Mouse (Mus musculus): ENCODE data around the gene Krt31. TPM values are rescaled to one million over a fixed set of nuclear protein-coding genes. Genes with fewer than 3 reads are reported as not detected.

Krt31 gene
- polyA plus RNA-seq (2012; rRNA removed) = not detected in 2 replicates

- 87% methylated on average over 3 of the region's 3 CpGs for WGBS
- Histone ChIP-seq H3K27ac (ENCODE audit: insufficient read depth, low read depth, low read length) (no peak within 1 kb of the TSS), H3K4me3 (ENCODE audit: insufficient read depth, low read depth, low read length) (no peak within 1 kb of the TSS), H3K4me1 (ENCODE audit: control insufficient read depth, insufficient read depth, low read length) (no peaks in the 10 kb centered on the region), H3K27me3 (replicated peaks; ENCODE audit: control insufficient read depth, insufficient read depth, low read length) (no peaks in the 10 kb centered on the region), H3K36me3 (ENCODE audit: control insufficient read depth, insufficient read depth, low read length) (no peaks in the 10 kb centered on the region)
- DNase-seq = no peak
- no peak for TF ChIP-seq CTCF (conservative IDR thresholded peaks at IDR 0.05; ENCODE audit: insufficient read depth, insufficient read length, low read depth, low read length)
- TF ChIP-seq POLR2A (IDR thresholded peaks at IDR 0.05; ENCODE audit: low read depth, low read length) = no peak
These were observed at the start of gene Krt31 for GRCm38 (mm10) chr11:100050451-100050850. TSS of gene Krt31 (minus strand) at chr11:100050551.

DNA sequence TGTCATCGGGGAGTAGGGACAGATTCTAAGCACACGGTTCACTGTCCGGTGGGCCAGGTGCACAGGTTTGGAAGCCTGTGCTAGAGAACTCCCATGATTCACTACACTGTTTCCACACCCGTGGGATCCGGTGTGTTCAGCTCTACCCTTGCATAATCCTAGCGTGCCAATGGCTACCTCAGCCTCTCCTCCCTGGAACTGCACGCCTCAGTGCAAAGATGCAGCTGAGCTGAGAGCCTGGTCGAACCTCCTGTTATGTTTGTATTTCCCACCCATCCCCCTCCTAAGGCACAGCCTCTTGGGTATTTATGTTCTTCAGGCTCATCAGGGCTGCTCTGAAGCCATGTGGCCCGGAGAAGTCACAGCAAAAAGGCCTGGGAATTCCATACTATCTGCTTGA lies 47.5 kb upstream of the Krt31 start:
- WGBS = 35% methylated on average over 9 of the region's 9 CpGs
- no peak for DNase-seq
- Histone ChIP-seq H3K4me1 (ENCODE audit: control insufficient read depth, insufficient read depth, low read length) (no peaks in the 10 kb centered on the region), H3K4me3 (ENCODE audit: insufficient read depth, low read depth, low read length) (no peak overlapping the region), H3K36me3 (ENCODE audit: control insufficient read depth, insufficient read depth, low read length) (no peaks in the 10 kb centered on the region), H3K27ac (ENCODE audit: insufficient read depth, low read depth, low read length) (no peak overlapping the region), H3K27me3 (replicated peaks; ENCODE audit: control insufficient read depth, insufficient read depth, low read length) (no peaks in the 10 kb centered on the region)
- TF ChIP-seq POLR2A (IDR thresholded peaks at IDR 0.05; ENCODE audit: low read depth, low read length) (no peak), CTCF (conservative IDR thresholded peaks at IDR 0.05; ENCODE audit: insufficient read depth, insufficient read length, low read depth, low read length) (no peak)

DNA sequence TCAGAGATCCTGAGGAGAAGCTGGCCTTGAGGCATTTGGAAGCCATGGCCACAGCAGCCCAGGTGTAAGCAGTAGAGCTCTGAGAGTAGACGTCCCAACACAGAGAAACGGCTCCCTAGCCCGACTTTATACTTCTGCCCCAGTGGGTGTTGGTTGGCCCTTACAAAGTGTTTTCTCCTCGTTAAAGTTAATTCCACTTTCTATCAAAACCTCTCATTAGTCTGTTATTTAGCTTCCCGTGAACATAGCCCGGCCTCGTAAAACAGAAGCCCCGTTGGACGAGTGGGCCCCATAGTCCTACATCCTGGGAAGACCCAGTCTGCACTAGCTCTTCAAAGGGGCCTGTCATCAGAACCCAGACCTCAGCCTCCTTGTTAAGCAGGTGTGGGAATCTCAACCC lies 45.8 kb upstream of the Krt31 start, which contains the start of gene Krt35:
Krt35 (minus strand) TSS at position 101 of the 400 bp plus-strand sequence.
- WGBS = 70% methylated on average over 9 of the region's 9 CpGs
- Histone ChIP-seq H3K4me1 (ENCODE audit: control insufficient read depth, insufficient read depth, low read length) (no peaks in the 10 kb centered on the region), H3K36me3 (ENCODE audit: control insufficient read depth, insufficient read depth, low read length) (no peaks in the 10 kb centered on the region), H3K27me3 (replicated peaks; ENCODE audit: control insufficient read depth, insufficient read depth, low read length) (no peaks in the 10 kb centered on the region), H3K27ac (ENCODE audit: insufficient read depth, low read depth, low read length) (no peak within 1 kb of the TSS), H3K4me3 (ENCODE audit: insufficient read depth, low read depth, low read length) (no peak within 1 kb of the TSS)
- no peak for DNase-seq
- no peak for TF ChIP-seq CTCF (conservative IDR thresholded peaks at IDR 0.05; ENCODE audit: insufficient read depth, insufficient read length, low read depth, low read length)
- no peak for TF ChIP-seq POLR2A (IDR thresholded peaks at IDR 0.05; ENCODE audit: low read depth, low read length)

- TF ChIP-seq CTCF (conservative IDR thresholded peaks at IDR 0.05; ENCODE audit: insufficient read depth, insufficient read length, low read depth, low read length) (no peak), POLR2A (IDR thresholded peaks at IDR 0.05; ENCODE audit: low read depth, low read length) (no peak)
- DNase-seq = no peak
- Histone ChIP-seq H3K27me3 (replicated peaks; ENCODE audit: control insufficient read depth, insufficient read depth, low read length) (no peaks in the 10 kb centered on the region), H3K36me3 (ENCODE audit: control insufficient read depth, insufficient read depth, low read length) (no peaks in the 10 kb centered on the region), H3K4me3 (ENCODE audit: insufficient read depth, low read depth, low read length) (no peak overlapping the region), H3K27ac (ENCODE audit: insufficient read depth, low read depth, low read length) (no peak overlapping the region), H3K4me1 (ENCODE audit: control insufficient read depth, insufficient read depth, low read length) (no peaks in the 10 kb centered on the region)
- WGBS = 56% methylated on average over 7 of the region's 7 CpGs
These were observed 38.2 kb upstream of the Krt31 start for GRCm38 (mm10) chr11:100088378-100089025.

- 93% methylated on average over 10 of the region's 10 CpGs for WGBS
- no peak within 1 kb of the TSS for H3K27ac ChIP-seq (ENCODE audit: insufficient read depth, low read depth, low read length)
These were observed 37.5 kb upstream of the Krt31 start, which contains the start of gene Krt32 for GRCm38 (mm10) chr11:100087861-100088260. TSS of gene Krt32 (minus strand) at chr11:100088226.

GRCm38 (mm10) chr11:100073873-100074272 lies 23.5 kb upstream of the Krt31 start:
- Histone ChIP-seq H3K4me1 (ENCODE audit: control insufficient read depth, insufficient read depth, low read length) (no peaks in the 10 kb centered on the region), H3K4me3 (ENCODE audit: insufficient read depth, low read depth, low read length) (no peak overlapping the region)
- no peak for DNase-seq

More at GRCm38 (mm10) chr11:100087861-100088260, 37.5 kb upstream of the Krt31 start, which contains the start of gene Krt32:
- H3K36me3 ChIP-seq (ENCODE audit: control insufficient read depth, insufficient read depth, low read length) = no peaks in the 10 kb centered on the region
- no peaks in the 10 kb centered on the region for H3K27me3 ChIP-seq (replicated peaks; ENCODE audit: control insufficient read depth, insufficient read depth, low read length)
- TF ChIP-seq CTCF (conservative IDR thresholded peaks at IDR 0.05; ENCODE audit: insufficient read depth, insufficient read length, low read depth, low read length) (no peak), POLR2A (IDR thresholded peaks at IDR 0.05; ENCODE audit: low read depth, low read length) (no peak)
- no peak for DNase-seq
- H3K4me3 ChIP-seq (ENCODE audit: insufficient read depth, low read depth, low read length) = no peak within 1 kb of the TSS
- H3K4me1 ChIP-seq (ENCODE audit: control insufficient read depth, insufficient read depth, low read length) = no peaks in the 10 kb centered on the region

DNA sequence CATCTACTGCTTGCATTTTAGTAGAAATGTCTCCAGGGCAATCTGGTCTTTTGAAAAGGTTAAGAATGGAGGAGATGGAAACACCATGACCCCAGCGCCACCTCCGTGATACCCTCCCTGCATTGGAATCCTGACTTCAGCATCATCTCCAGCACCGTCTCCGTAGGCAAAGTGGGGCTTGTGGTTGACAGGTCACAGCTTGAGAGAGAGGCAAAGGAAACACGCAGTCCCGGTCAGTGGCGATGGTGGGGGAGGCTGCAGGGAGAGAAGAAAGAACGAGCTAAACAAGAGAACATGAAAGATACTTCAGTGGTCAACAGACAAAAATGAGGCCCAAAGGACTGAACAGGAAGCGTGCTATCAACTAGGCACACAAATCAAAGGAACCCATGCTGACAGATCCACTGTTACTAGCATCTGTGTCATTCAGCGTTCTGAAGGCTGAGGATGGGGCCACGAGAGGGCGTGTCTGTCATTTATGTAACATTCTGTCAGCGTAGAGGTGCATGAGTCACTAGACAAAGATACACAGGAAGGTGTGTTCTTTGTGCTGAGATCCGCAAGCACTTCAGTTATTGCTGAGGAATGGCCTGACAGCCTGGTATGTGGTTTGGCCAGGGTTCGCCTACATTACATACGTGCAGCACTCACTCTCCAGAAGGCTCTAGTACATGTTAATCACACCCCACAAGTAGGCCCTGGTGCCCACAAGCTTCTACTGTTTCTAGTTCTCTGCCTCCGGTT lies 17.1 kb upstream of the Krt31 start:
- Histone ChIP-seq H3K27me3 (replicated peaks; ENCODE audit: control insufficient read depth, insufficient read depth, low read length) (no peaks in the 10 kb centered on the region), H3K36me3 (ENCODE audit: control insufficient read depth, insufficient read depth, low read length) (no peaks in the 10 kb centered on the region), H3K27ac (ENCODE audit: insufficient read depth, low read depth, low read length) (no peak overlapping the region), H3K4me1 (ENCODE audit: control insufficient read depth, insufficient read depth, low read length) (no peaks in the 10 kb centered on the region), H3K4me3 (ENCODE audit: insufficient read depth, low read depth, low read length) (no peak overlapping the region)
- no peak for DNase-seq
- no peak for TF ChIP-seq POLR2A (IDR thresholded peaks at IDR 0.05; ENCODE audit: low read depth, low read length)
- no peak for TF ChIP-seq CTCF (conservative IDR thresholded peaks at IDR 0.05; ENCODE audit: insufficient read depth, insufficient read length, low read depth, low read length)
- 76% methylated on average over 17 of the region's 17 CpGs for WGBS

More at GRCm38 (mm10) chr11:100073873-100074272, 23.5 kb upstream of the Krt31 start:
- Histone ChIP-seq H3K27me3 (replicated peaks; ENCODE audit: control insufficient read depth, insufficient read depth, low read length) (no peaks in the 10 kb centered on the region), H3K36me3 (ENCODE audit: control insufficient read depth, insufficient read depth, low read length) (no peaks in the 10 kb centered on the region), H3K27ac (ENCODE audit: insufficient read depth, low read depth, low read length) (no peak overlapping the region)
- WGBS = 58% methylated on average over 1 of the region's 1 CpGs
- TF ChIP-seq POLR2A (IDR thresholded peaks at IDR 0.05; ENCODE audit: low read depth, low read length) (no peak), CTCF (conservative IDR thresholded peaks at IDR 0.05; ENCODE audit: insufficient read depth, insufficient read length, low read depth, low read length) (no peak)
